Mouse (Mus musculus) limb, embryonic 15.5 days (tissue): ENCODE measurements around the gene Chgb. TPM values are rescaled to one million over a fixed set of nuclear protein-coding genes. Genes with fewer than 3 reads are reported as not detected.
A peak's percentile ranks its signal among the peaks of the same experiment; 100 is the strongest.

Experiments
- ATAC-seq: fragments of 200-750 bp; cut with Nextera tagmentation; 2 replicates; pipeline ENCODE4 v1.8.0; 2017; ENCODE audit warnings: low read depth, moderate TSS enrichment; ENCODE audit not compliant: insufficient number of reproducible peaks, low FRiP score, low TSS enrichment
- H3K27ac ChIP-seq: fragments of 300-500 bp; sonication (generic); 2 replicates; pipeline ENCODE4 v1.5.1; 2015; ENCODE audit warnings: moderate library complexity, mild to moderate bottlenecking, inconsistent platforms
- H3K27me3 ChIP-seq: fragments of 300-500 bp; sonication (generic); 2 replicates; pipeline ENCODE4 v1.6.1; 2015; ENCODE audit warnings: inconsistent platforms
- H3K36me3 ChIP-seq: fragments of 300-500 bp; sonication (generic); 2 replicates; pipeline ENCODE4 v1.6.1; 2015; ENCODE audit warnings: inconsistent platforms
- H3K4me1 ChIP-seq: fragments of 300-500 bp; sonication (generic); 2 replicates; pipeline ENCODE4 v1.6.1; 2015; ENCODE audit warnings: inconsistent platforms
- H3K4me2 ChIP-seq: fragments of 300-500 bp; sonication (generic); 2 replicates; pipeline ENCODE4 v1.6.1; 2015; ENCODE audit warnings: mild to moderate bottlenecking, inconsistent platforms
- H3K4me3 ChIP-seq: fragments of 300-500 bp; sonication (generic); 2 replicates; pipeline ENCODE4 v1.5.1; 2015; ENCODE audit warnings: mild to moderate bottlenecking, inconsistent platforms
- H3K9ac ChIP-seq: fragments of 300-500 bp; sonication (generic); 2 replicates; pipeline ENCODE4 v1.6.1; 2015; ENCODE audit warnings: inconsistent platforms
- H3K9me3 ChIP-seq: fragments of 300-500 bp; sonication (generic); 2 replicates; pipeline ENCODE4 v1.6.1; 2016; ENCODE audit warnings: inconsistent platforms
- WGBS: fragments of 180-500 bp; shearing (Covaris S2); methylation state at CpG from one replicate; pipeline ENCODE4 v1.1.7; 2015; 5-methylcytosine and 5-hydroxymethylcytosine counted together
- polyA plus RNA-seq: library from polyadenylated mRNA; unstranded; fragments of >200 nt; fragmentation: Nextera tagmentation; extraction: Ambion mirVana; gene quantifications from 2 replicates; pipeline ENCODE4 v1.2.1, GENCODE M21; 2015

Gene Chgb
- polyA plus RNA-seq, 1 experiment from 2014 or later, result 0.32 TPM

GRCm38 (mm10) chr2:132757911-132758310 lies 23.2 kb upstream of the Chgb start:
- 68% methylated on average over 5 of the region's 5 CpGs for WGBS
- H3K27ac ChIP-seq, result no peak overlapping the region
- no peak for ATAC-seq
- H3K9ac ChIP-seq, result no peak overlapping the region
- H3K9me3 ChIP-seq, result no peaks in the 10 kb centered on the region
- no peaks in the 10 kb centered on the region for H3K27me3 ChIP-seq
- no peak overlapping the region for H3K4me3 ChIP-seq
- H3K4me2 ChIP-seq, result no peak overlapping the region
- H3K36me3 ChIP-seq, result no peaks in the 10 kb centered on the region
- no peaks in the 10 kb centered on the region for H3K4me1 ChIP-seq

DNA sequence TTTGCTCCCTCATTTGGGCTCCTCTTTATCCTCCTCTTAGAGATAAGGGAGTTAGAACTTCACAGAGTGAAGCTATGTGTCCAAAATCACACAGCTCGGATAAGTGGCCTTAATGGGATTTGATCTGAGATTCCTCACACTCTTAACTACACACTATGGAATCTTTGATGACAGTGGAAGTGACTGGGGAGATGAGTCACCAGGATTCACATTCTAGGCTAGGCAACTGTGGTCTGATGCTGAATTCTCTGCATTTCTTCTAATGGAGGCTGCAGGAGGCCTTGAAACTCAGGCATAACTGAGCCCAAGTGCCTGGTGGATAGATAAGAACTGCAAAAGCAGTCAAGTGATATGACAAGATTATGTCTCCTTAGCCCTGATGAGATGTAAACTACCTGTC lies 10.3 kb upstream of the Chgb start:
- Histone ChIP-seq H3K4me2 (no peak overlapping the region), H3K36me3 (no peaks in the 10 kb centered on the region), H3K4me3 (no peak overlapping the region), H3K4me1 (no peaks in the 10 kb centered on the region), H3K9me3 (no peaks in the 10 kb centered on the region), H3K27ac (no peak overlapping the region), H3K27me3 (no peaks in the 10 kb centered on the region), H3K9ac (no peak overlapping the region)
- ATAC-seq, result no peak
- WGBS, result 62% methylated on average over 1 of the region's 1 CpGs

- H3K36me3 ChIP-seq, result no peaks in the 10 kb centered on the region
- WGBS, result under 1% methylated on average over 40 of the region's 41 CpGs
- peak overlapping the region; percentile 39 for H3K4me3 ChIP-seq
- peak overlapping the region; percentile 90 for H3K4me2 ChIP-seq
- peaks cover 7% of the 10 kb centered on the region for H3K4me1 ChIP-seq
- H3K27me3 ChIP-seq, result peaks cover 12% of the 10 kb centered on the region
- H3K27ac ChIP-seq, result no peak overlapping the region
- peak; percentile 91 for ATAC-seq
- no peak overlapping the region for H3K9ac ChIP-seq
- no peaks in the 10 kb centered on the region for H3K9me3 ChIP-seq
Observed at GRCm38 (mm10) chr2:132781439-132782068, 476 bp downstream of the Chgb start.

DNA sequence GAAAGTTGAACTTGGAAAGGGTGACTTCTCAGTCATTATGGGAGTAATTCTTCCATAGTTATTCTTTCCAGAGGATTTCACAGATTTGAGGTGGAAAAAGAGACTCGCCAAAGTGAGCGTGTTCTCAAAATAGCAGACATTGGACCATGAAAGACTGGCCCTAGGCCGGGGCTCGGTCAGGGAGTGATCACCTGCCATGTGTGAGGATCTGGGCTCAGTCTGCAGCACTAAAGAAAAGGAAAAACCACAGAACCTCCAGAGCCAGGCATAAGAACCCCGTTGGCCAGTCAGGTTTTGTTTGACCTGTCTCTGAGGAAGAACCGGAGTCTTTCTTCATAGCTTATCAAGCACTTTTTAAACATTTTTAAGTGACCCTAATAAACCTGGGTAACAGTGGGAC lies 3.0 kb downstream of the Chgb start:
- Histone ChIP-seq H3K36me3 (no peaks in the 10 kb centered on the region), H3K4me1 (peaks cover 7% of the 10 kb centered on the region), H3K9me3 (no peaks in the 10 kb centered on the region), H3K9ac (no peak overlapping the region), H3K27ac (no peak overlapping the region), H3K4me2 (no peak overlapping the region), H3K4me3 (no peak overlapping the region), H3K27me3 (peaks cover 12% of the 10 kb centered on the region)
- WGBS, result 76% methylated on average over 6 of the region's 6 CpGs
- ATAC-seq, result no peak

- no peak for ATAC-seq
- H3K4me2 ChIP-seq, result no peak overlapping the region
- no peaks in the 10 kb centered on the region for H3K9me3 ChIP-seq
- H3K27me3 ChIP-seq, result no peaks in the 10 kb centered on the region
- WGBS, result 83% methylated on average over 19 of the region's 19 CpGs
- H3K4me3 ChIP-seq, result no peak overlapping the region
- H3K27ac ChIP-seq, result no peak overlapping the region
- no peaks in the 10 kb centered on the region for H3K4me1 ChIP-seq
- H3K36me3 ChIP-seq, result no peaks in the 10 kb centered on the region
- H3K9ac ChIP-seq, result no peak overlapping the region
Observed at GRCm38 (mm10) chr2:132793441-132794203, 12.5 kb downstream of the Chgb start.

GRCm38 (mm10) chr2:132794204-132794586 lies 13.1 kb downstream of the Chgb start:
- Histone ChIP-seq H3K9ac (no peak overlapping the region), H3K36me3 (no peaks in the 10 kb centered on the region), H3K4me1 (no peaks in the 10 kb centered on the region), H3K9me3 (no peaks in the 10 kb centered on the region), H3K27ac (no peak overlapping the region), H3K4me3 (no peak overlapping the region), H3K4me2 (no peak overlapping the region), H3K27me3 (no peaks in the 10 kb centered on the region)
- ATAC-seq, result no peak
- 83% methylated on average over 7 of the region's 7 CpGs for WGBS

DNA sequence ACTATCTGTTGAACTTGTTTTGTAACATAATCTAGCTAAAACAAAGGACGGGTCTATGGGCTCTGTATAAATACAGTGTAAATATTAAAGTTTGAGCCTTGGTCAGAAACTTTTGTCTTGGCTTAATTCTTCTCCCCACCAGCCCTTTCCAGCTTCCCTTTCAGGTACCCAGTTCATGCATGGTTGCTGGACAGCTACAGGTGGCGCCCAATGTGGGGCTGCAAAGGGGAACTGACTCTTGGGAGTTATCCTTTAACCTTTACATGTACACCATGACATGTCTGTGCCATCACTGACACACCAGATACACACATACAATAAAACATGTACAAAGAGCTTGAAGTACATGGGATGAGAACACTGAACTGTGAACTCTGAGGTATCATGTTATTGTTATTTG lies 21.9 kb downstream of the Chgb start:
- no peaks in the 10 kb centered on the region for H3K27me3 ChIP-seq
- H3K4me2 ChIP-seq, result no peak overlapping the region
- no peak overlapping the region for H3K4me3 ChIP-seq
- H3K9me3 ChIP-seq, result no peaks in the 10 kb centered on the region
- ATAC-seq, result no peak
- H3K4me1 ChIP-seq, result no peaks in the 10 kb centered on the region
- H3K27ac ChIP-seq, result no peak overlapping the region
- 92% methylated on average over 2 of the region's 2 CpGs for WGBS
- H3K9ac ChIP-seq, result no peak overlapping the region
- H3K36me3 ChIP-seq, result peaks cover 46% of the 10 kb centered on the region

DNA sequence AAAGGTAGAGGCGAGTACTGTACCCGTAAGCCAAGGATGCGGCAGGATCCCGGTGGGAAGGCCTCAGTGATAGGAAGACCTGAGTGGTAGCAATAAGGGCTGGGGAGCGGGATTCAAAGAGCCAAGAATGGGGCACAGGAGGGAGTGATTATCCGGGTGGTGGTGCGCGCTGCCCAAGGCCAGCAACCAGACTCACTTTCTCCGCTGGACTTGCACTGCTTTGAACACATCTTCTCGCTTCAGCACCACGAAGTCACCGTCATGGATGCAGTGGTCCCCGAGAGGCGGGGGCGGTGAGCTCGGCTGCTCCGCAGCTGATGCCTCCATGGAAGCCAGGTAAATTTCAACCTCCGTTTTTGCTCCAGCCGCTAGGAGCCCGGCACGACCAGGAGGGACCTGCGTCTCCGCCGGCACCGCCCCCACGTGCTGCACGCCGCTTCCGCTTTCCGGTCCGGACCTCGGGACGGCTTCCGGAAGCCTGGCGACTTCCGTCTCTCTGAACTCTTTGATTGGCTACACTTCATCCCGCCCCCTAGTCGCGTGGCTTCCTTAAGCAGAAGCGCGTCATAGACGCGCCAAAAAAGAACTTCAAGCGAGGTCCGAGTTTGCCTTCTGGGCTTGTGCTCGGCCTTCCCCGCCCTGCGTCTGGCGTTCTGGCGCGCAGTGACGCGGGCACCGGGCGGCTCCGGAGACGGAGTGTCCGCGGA lies 34.7 kb downstream of the Chgb start, which contains the start of the genes Trmt6 and Mcm8:
Gene Trmt6 (minus strand): TSS at position 448 of the 707 bp plus-strand sequence.
Gene Mcm8 (plus strand): TSS at position 534 of the 707 bp plus-strand sequence.
- peaks cover 18% of the 10 kb centered on the region for H3K36me3 ChIP-seq

GRCm38 (mm10) chr2:132841071-132841470 lies 60.0 kb downstream of the Chgb start:
- ATAC-seq, result no peak
- WGBS, result 85% methylated on average over 4 of the region's 4 CpGs
- H3K36me3 ChIP-seq, result peaks cover 7% of the 10 kb centered on the region; the same call in 1 of the 2 replicates

More for the DNA sequence above, 34.7 kb downstream of the Chgb start, which contains the start of the genes Trmt6 and Mcm8:
- ATAC-seq, result peak; percentile 98
- Histone ChIP-seq H3K4me1 (peaks cover 12% of the 10 kb centered on the region), H3K27ac (peak within 1 kb of the TSS; percentile 71), H3K27me3 (no peaks in the 10 kb centered on the region), H3K9ac (peak within 1 kb of the TSS; percentile 78), H3K4me2 (peak within 1 kb of the TSS; percentile 75), H3K9me3 (no peaks in the 10 kb centered on the region), H3K4me3 (peak within 1 kb of the TSS; percentile 78)
- under 1% methylated on average over 59 of the region's 59 CpGs for WGBS

More at GRCm38 (mm10) chr2:132841071-132841470, 60.0 kb downstream of the Chgb start:
- Histone ChIP-seq H3K4me1 (no peaks in the 10 kb centered on the region), H3K9me3 (no peaks in the 10 kb centered on the region), H3K4me2 (no peak overlapping the region), H3K27ac (no peak overlapping the region), H3K4me3 (no peak overlapping the region), H3K9ac (no peak overlapping the region), H3K27me3 (no peaks in the 10 kb centered on the region)

Other genes starting within 250 kb of the Chgb start
- 44.3 and 48.7 TPM in 2 replicates for gene Gpcpd1, start 193.5 kb upstream of the Chgb start, polyA plus RNA-seq
- 14.0 and 16.9 TPM in 2 replicates for gene Shld1, start 94.3 kb upstream of the Chgb start, polyA plus RNA-seq
- gene Trmt6, start 34.8 kb downstream of the Chgb start, polyA plus RNA-seq, result 22.4 and 25.5 TPM in 2 replicates
- 10.2 and 10.6 TPM in 2 replicates for gene Mcm8, start 34.9 kb downstream of the Chgb start, polyA plus RNA-seq
- 13.9 and 17.8 TPM in 2 replicates for gene Crls1, start 65.4 kb downstream of the Chgb start, polyA plus RNA-seq
- 0.35 and 0.40 TPM in 2 replicates for gene Lrrn4, start 99.6 kb downstream of the Chgb start, polyA plus RNA-seq
- gene Fermt1, start 164.6 kb downstream of the Chgb start, polyA plus RNA-seq, result 20.9 and 24.4 TPM in 2 replicates